Mouse (Mus musculus) neural tube, embryonic 13.5 days (tissue): Measurements from ENCODE around the gene Bmi1. TPM values are rescaled to one million over a fixed set of nuclear protein-coding genes. Genes with fewer than 3 reads are reported as not detected.

Experiments
- ATAC-seq: fragments of 200-750 bp; cut with Nextera tagmentation; 2 replicates; pipeline ENCODE4 v1.8.0; 2017; ENCODE audit warnings: low read depth, mild to moderate bottlenecking, moderate TSS enrichment, moderate library complexity
- H3K27ac ChIP-seq: fragments of 300-500 bp; sonication (generic); replicated peaks from 2 replicates; pipeline ENCODE4 v1.5.1; 2015; ENCODE audit warnings: moderate library complexity, mild to moderate bottlenecking, inconsistent platforms
- H3K27me3 ChIP-seq: fragments of 300-500 bp; sonication (generic); 2 replicates; pipeline ENCODE4 v1.6.1; 2015; ENCODE audit warnings: mild to moderate bottlenecking, inconsistent platforms
- H3K36me3 ChIP-seq: fragments of 300-500 bp; sonication (generic); 2 replicates; pipeline ENCODE4 v1.6.1; 2015; ENCODE audit warnings: mild to moderate bottlenecking, inconsistent platforms
- H3K4me1 ChIP-seq: fragments of 300-500 bp; sonication (generic); replicated peaks from 2 replicates; pipeline ENCODE4 v1.6.1; 2015; ENCODE audit warnings: inconsistent platforms
- H3K4me2 ChIP-seq: fragments of 300-500 bp; sonication (generic); 2 replicates; pipeline ENCODE4 v1.6.1; 2015; ENCODE audit warnings: inconsistent platforms, mild to moderate bottlenecking, moderate library complexity
- H3K4me3 ChIP-seq: fragments of 300-500 bp; sonication (generic); 2 replicates; pipeline ENCODE4 v1.5.1; 2015; ENCODE audit warnings: mild to moderate bottlenecking, inconsistent platforms
- H3K9ac ChIP-seq: fragments of 300-500 bp; sonication (generic); 2 replicates; pipeline ENCODE4 v1.6.1; 2015; ENCODE audit warnings: moderate library complexity, mild to moderate bottlenecking, inconsistent platforms
- H3K9me3 ChIP-seq: fragments of 300-500 bp; sonication (generic); 2 replicates; pipeline ENCODE4 v1.6.1; 2016; ENCODE audit warnings: inconsistent platforms
- WGBS: fragments of 180-500 bp; shearing (Covaris S2); methylation state at CpG from one replicate; pipeline ENCODE4 v1.1.7; 2015; 5-methylcytosine and 5-hydroxymethylcytosine counted together
- polyA plus RNA-seq: library from polyadenylated mRNA; unstranded; fragments of >200 nt; fragmentation: Nextera tagmentation; extraction: Ambion mirVana; gene quantifications from 2 replicates; pipeline ENCODE4 v1.2.1, GENCODE M21; 2015

Gene Bmi1
- polyA plus RNA-seq, 1 experiment from 2014 or later = 34.2 TPM

GRCm38 (mm10) chr2:18697591-18698244 lies 20.9 kb downstream of the Bmi1 start:
- no peak for ATAC-seq
- H3K4me3 ChIP-seq = no peak overlapping the region
- no peaks in the 10 kb centered on the region for H3K36me3 ChIP-seq
- no peak overlapping the region for H3K4me2 ChIP-seq
- H3K4me1 ChIP-seq = peaks cover 21% of the 10 kb centered on the region
- WGBS = under 1% methylated on average over 4 of the region's 4 CpGs
- no peaks in the 10 kb centered on the region for H3K9me3 ChIP-seq
- H3K27ac ChIP-seq = no peak overlapping the region
- H3K27me3 ChIP-seq = peaks cover 84% of the 10 kb centered on the region
- H3K9ac ChIP-seq = no peak overlapping the region

- Histone ChIP-seq H3K27ac (no peak overlapping the region), H3K4me1 (peaks cover 20% of the 10 kb centered on the region), H3K4me2 (no peak overlapping the region), H3K9me3 (no peaks in the 10 kb centered on the region), H3K36me3 (no peaks in the 10 kb centered on the region), H3K27me3 (peaks cover 82% of the 10 kb centered on the region), H3K9ac (no peak overlapping the region), H3K4me3 (peak overlapping the region; percentile 11)
- no peak for ATAC-seq
- whole genome bisulfite sequencing = under 1% methylated on average over 56 of the region's 56 CpGs
These were observed 22.0 kb downstream of the Bmi1 start for GRCm38 (mm10) chr2:18698663-18699385.

- Histone ChIP-seq H3K4me1 (peaks cover 13% of the 10 kb centered on the region), H3K4me2 (no peak overlapping the region), H3K9ac (no peak overlapping the region), H3K9me3 (no peaks in the 10 kb centered on the region), H3K27ac (no peak overlapping the region), H3K36me3 (no peaks in the 10 kb centered on the region), H3K4me3 (no peak overlapping the region), H3K27me3 (peaks cover 83% of the 10 kb centered on the region)
- under 1% methylated on average over 11 of the region's 11 CpGs for WGBS
- no peak for ATAC-seq
These were observed 22.7 kb downstream of the Bmi1 start for GRCm38 (mm10) chr2:18699401-18699990.

GRCm38 (mm10) chr2:18710356-18710755 lies 33.5 kb downstream of the Bmi1 start:
- no peak overlapping the region for H3K27ac ChIP-seq
- no peak for ATAC-seq
- H3K36me3 ChIP-seq = no peaks in the 10 kb centered on the region
- no peaks in the 10 kb centered on the region for H3K4me1 ChIP-seq
- H3K9me3 ChIP-seq = no peaks in the 10 kb centered on the region
- H3K4me2 ChIP-seq = no peak overlapping the region
- peaks cover 4% of the 10 kb centered on the region for H3K27me3 ChIP-seq
- no peak overlapping the region for H3K9ac ChIP-seq
- 77% methylated on average over 3 of the region's 3 CpGs for WGBS
- no peak overlapping the region for H3K4me3 ChIP-seq

GRCm38 (mm10) chr2:18713071-18713470 lies 36.3 kb downstream of the Bmi1 start:
- Histone ChIP-seq H3K27me3 (no peaks in the 10 kb centered on the region), H3K36me3 (no peaks in the 10 kb centered on the region), H3K27ac (no peak overlapping the region), H3K9me3 (no peaks in the 10 kb centered on the region), H3K9ac (no peak overlapping the region), H3K4me3 (no peak overlapping the region), H3K4me1 (no peaks in the 10 kb centered on the region), H3K4me2 (no peak overlapping the region)
- 80% methylated on average over 2 of the region's 2 CpGs for WGBS
- ATAC-seq = no peak

GRCm38 (mm10) chr2:18714337-18714736 lies 37.5 kb downstream of the Bmi1 start:
- Histone ChIP-seq H3K9ac (no peak overlapping the region), H3K4me1 (no peaks in the 10 kb centered on the region), H3K27ac (no peak overlapping the region), H3K27me3 (no peaks in the 10 kb centered on the region), H3K4me2 (no peak overlapping the region), H3K4me3 (no peak overlapping the region), H3K9me3 (no peaks in the 10 kb centered on the region), H3K36me3 (no peaks in the 10 kb centered on the region)
- no peak for ATAC-seq
- WGBS = 79% methylated on average over 3 of the region's 3 CpGs

- Histone ChIP-seq H3K9me3 (no peaks in the 10 kb centered on the region), H3K4me1 (no peaks in the 10 kb centered on the region), H3K4me2 (no peak overlapping the region), H3K27me3 (no peaks in the 10 kb centered on the region), H3K9ac (no peak overlapping the region), H3K27ac (no peak overlapping the region), H3K36me3 (no peaks in the 10 kb centered on the region), H3K4me3 (no peak overlapping the region)
- ATAC-seq = no peak
- WGBS = 88% methylated on average over 4 of the region's 4 CpGs
These were observed 41.7 kb downstream of the Bmi1 start for GRCm38 (mm10) chr2:18718521-18718920.

- no peak overlapping the region for H3K4me3 ChIP-seq
- ATAC-seq = no peak
- H3K9me3 ChIP-seq = no peaks in the 10 kb centered on the region
- H3K9ac ChIP-seq = no peak overlapping the region
- H3K27ac ChIP-seq = no peak overlapping the region
- WGBS = 50% methylated on average over 3 of the region's 3 CpGs
- H3K36me3 ChIP-seq = no peaks in the 10 kb centered on the region
- no peaks in the 10 kb centered on the region for H3K27me3 ChIP-seq
- no peak overlapping the region for H3K4me2 ChIP-seq
- H3K4me1 ChIP-seq = no peaks in the 10 kb centered on the region
These were observed 45.5 kb downstream of the Bmi1 start for GRCm38 (mm10) chr2:18722208-18722830.

- Histone ChIP-seq H3K4me1 (no peaks in the 10 kb centered on the region), H3K27me3 (no peaks in the 10 kb centered on the region), H3K36me3 (no peaks in the 10 kb centered on the region), H3K9me3 (no peaks in the 10 kb centered on the region), H3K4me2 (no peak overlapping the region), H3K4me3 (no peak overlapping the region), H3K27ac (no peak overlapping the region), H3K9ac (no peak overlapping the region)
- WGBS = 87% methylated on average over 1 of the region's 1 CpGs
- ATAC-seq = no peak
These were observed 47.6 kb downstream of the Bmi1 start for GRCm38 (mm10) chr2:18724462-18724861.

GRCm38 (mm10) chr2:18725880-18726279 lies 49.1 kb downstream of the Bmi1 start:
- Histone ChIP-seq H3K27ac (no peak overlapping the region), H3K36me3 (no peaks in the 10 kb centered on the region), H3K4me2 (no peak overlapping the region), H3K4me1 (no peaks in the 10 kb centered on the region), H3K9ac (no peak overlapping the region), H3K4me3 (no peak overlapping the region), H3K27me3 (no peaks in the 10 kb centered on the region), H3K9me3 (no peaks in the 10 kb centered on the region)
- ATAC-seq = no peak
- WGBS = 87% methylated on average over 4 of the region's 4 CpGs

- H3K4me2 ChIP-seq = peak overlapping the region; percentile 31
- H3K9me3 ChIP-seq = no peaks in the 10 kb centered on the region
- WGBS = 6% methylated on average over 9 of the region's 9 CpGs
- no peak overlapping the region for H3K27ac ChIP-seq
- no peak overlapping the region for H3K4me3 ChIP-seq
- ATAC-seq = peak; percentile 43; the same call in 1 of the 2 replicates
- H3K36me3 ChIP-seq = no peaks in the 10 kb centered on the region
- H3K4me1 ChIP-seq = peaks cover 5% of the 10 kb centered on the region; the same call in 1 of the 2 replicates
- H3K27me3 ChIP-seq = no peaks in the 10 kb centered on the region; the same call in 1 of the 2 replicates
- H3K9ac ChIP-seq = no peak overlapping the region
These were observed 54.9 kb downstream of the Bmi1 start for GRCm38 (mm10) chr2:18731718-18732117.
